Mouse (Mus musculus) right cerebral cortex, postnatal 10 days (tissue): ENCODE data around the gene Dynlrb1.

ENCODE experiments used
- DNase-seq, 2 experiments: peaks; one replicate each; pipeline ENCODE4 v3.0.0; 2021; ENCODE audit warnings: low spot score in 2 of 2

Dynlrb1 gene

DNA sequence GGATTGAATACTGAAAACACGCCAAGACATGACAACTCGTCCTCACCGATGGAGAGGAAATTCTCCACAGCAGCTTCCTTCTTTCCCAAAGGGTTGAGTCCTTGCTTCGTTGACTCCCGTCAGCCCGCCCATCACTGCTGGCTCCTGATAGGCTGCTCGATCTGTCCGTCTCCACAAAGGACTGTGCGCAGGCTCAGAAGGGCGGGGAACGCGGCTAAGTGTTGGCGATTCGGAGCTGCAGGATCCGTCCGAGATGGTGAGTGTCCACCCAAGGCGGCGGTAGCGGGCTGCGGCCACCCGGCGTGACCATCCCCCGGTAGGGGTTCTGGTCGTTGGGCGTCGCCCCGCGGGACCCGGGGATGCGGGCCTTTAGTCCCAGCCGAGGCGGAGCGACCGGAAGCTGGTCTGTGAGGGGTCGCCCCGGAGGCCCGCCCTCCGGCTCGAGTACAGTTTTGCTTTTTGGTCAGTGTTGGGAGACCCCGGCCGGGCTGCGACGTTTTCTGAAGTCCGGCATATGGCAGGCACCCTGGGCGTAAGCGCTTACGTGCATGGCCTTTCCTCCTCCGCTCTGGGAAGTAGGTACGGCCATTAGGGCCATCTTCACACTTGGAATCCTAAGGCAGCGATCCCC is at the start of gene Dynlrb1:
TSS of gene Dynlrb1 (plus strand) at position 172 of the 631 bp plus-strand sequence.
- peak; percentile 99 to 100 for DNase-seq

DNA sequence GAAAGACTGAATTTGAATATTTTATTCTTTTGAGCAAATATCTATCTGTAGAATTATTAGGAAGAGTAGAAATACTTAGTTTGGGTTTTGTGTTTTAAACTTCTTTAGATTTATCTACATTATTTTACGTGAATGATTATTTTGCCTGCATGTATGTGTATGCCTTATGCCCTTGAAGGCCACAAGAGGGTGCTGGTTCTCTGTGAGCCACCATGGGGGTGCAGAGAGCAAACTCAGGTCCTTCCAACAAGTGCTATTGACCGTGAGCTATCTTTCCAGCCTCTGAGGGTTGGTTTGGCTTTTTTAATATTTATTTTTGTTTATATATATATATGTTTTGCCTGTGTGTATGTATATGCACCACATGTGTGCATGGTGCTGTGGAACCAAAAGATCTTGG is 28.9 kb upstream of the Dynlrb1 start:
- DNase-seq: peak in 1 of 2 experiments; percentile 27

DNA sequence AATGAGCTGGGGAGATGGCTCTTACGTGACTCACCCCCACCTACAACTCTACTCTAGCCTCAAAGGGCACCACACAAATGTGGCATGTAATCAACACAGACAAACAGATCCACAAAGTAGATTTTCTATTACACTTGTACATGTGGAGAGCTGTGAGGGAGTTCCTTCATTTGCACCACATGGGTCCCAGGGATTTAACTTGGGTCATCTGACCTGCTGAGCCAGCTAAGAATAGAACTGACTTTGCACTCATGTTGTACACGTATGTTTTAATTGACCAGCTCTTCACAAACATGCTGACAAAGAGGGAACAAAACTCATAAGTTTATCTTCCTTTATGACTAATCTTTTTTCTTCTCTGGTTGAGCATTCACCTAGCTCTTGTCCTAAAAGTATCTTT is 13.2 kb upstream of the Dynlrb1 start:
- DNase-seq: no peak

DNA sequence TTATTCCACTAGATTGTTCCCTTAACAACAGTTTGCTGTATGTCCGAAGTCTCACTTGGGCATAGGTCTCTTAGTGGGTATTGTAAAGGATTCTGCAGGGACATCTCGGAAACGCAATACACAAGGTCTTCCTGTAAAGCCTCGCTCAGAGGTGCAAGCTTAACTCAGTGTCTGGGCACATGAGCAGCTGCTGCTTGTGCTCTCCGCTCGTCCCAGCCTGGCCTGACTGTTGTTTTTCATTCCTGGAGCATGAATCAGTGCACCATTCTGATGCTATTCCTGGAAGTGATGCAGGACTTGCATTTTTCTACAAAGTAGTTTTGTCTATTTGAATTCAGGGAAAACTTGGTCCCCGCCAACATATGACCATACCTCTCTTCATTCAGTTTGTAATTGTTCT is 11.6 kb upstream of the Dynlrb1 start:
- DNase-seq: no peak

DNA sequence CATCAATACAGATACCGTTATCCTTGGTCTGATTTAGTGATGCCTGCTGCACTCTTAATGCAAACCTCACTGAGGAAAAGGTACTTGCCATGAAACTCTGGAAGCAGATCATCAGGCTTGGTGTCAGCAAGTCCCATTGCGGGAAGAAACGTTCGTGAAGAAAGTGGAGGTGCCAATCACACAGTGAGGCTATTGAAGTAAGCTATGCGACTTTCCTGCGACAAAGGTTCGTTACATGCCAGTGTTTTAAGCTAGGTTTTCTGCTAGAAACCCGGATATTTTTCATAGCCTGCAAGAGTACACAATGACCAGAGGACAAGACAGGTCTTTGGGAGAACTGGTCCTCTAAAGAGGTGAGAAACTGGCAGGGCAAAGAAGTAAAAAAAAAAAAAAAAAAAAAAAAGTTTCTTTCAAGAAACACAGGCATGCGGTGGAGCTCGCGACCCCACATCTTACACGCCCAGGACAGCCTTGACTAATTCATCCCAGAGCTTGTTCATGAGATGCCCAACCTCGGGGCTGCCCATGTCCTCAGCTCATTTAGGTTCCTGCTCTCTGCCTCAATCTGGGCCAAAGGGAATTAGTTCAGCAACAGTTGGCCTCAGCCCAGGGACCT is 479 bp upstream of the Dynlrb1 start:
- no peak for DNase-seq

DNA sequence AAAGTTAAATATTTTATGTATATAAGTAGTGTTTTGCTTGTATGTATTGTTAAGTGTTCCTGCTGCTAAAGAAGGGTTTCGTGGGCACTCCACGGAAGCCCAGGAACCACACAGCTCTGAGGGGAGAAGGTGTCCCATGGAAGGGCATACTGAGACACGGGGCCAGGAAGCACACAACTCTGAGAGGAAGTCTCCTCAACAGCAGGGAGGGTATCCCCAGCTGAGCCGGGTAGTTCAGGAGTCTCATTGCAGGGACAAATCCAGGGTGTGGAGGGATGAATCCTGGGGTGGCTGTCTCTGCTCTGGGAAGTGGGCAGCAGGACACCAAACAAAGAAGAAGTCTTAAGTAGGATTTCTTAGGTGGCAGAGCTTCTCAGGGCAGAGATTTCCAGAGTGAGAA is 943 bp downstream of the Dynlrb1 start:
- DNase-seq: no peak

DNA sequence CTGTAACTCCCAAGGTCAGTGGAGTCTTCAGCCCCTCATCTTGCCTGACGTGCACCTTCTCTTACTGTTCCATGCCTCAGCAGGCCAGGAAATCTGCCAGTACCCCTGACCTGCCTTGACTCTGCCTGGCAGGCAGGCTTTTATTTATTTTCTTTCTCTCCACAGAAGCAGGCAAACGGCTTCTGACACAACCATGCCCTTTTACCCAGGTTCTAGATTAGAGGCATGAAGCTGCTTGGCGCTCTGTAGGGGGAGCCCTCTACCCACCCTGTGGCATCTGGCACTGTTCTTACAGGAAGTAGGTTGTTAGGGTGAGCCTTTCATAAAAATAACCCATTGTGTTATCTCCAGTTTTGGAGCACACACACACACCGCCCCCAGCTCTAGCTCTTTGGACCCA is 4.6 kb downstream of the Dynlrb1 start:
- DNase-seq: no peak

DNA sequence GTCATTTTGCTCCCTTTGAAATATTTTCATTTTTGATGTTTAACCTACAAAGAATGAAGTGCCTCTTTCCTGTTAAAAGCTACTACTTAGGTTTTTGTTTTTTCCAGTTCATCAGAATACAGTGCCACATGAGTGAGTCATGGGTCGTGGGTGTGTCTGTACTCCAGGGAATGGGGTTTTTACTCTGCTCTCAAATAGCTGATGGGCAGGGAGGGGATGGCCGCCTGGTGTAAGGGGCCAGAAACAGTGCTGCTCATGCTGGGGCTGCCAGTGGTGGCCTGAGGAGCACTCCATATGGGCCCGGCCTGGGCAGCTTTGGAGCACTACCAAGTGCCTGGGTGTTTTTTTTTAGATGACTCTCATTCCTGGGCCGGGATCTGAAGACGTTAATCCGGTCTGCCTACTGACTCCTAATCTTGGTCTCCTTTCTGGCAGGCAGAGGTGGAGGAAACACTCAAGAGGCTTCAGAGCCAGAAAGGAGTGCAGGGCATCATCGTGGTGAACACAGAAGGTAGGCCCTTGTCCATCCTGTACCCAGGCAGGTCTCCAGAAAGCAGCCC is 6.0 kb downstream of the Dynlrb1 start:
- DNase-seq: no peak

DNA sequence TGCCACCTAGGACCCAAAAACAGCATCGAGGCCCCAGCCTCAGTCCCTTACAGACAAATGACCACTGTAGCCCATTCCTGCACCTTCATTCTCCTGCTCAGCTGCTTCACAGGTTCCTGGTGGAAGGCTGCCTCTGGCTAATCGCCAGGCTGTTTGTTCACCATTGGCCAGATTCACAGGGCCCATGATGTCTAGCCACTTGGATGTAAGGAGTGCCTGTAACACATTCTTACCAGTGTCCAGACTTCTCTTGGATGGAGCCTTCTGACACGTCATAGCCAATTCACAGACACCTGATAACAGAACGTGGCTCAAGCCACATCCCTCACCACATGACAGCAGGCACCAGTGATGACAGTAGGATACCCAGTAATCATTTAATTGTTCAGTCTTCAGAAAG is 9.9 kb downstream of the Dynlrb1 start:
- DNase-seq: no peak

DNA sequence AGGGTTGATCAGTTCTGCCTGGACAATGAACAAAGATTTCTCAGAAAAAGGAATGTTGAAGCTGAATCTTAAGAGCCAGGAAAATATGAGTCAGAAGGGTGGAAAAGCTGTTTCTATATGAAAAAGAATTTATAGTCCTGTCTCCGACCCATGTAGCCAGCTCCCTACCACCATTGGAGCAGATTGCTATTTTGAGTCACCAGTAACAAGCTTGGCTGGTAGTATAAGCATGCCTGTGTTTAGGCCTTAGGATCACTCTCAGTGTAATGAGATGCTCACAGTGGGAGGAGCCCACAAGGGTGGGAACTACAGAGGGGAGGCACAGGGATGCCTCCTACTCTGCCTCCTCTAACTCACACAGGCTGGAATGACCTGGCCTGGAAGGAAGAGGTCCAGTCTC is 11.9 kb downstream of the Dynlrb1 start:
- DNase-seq: no peak

DNA sequence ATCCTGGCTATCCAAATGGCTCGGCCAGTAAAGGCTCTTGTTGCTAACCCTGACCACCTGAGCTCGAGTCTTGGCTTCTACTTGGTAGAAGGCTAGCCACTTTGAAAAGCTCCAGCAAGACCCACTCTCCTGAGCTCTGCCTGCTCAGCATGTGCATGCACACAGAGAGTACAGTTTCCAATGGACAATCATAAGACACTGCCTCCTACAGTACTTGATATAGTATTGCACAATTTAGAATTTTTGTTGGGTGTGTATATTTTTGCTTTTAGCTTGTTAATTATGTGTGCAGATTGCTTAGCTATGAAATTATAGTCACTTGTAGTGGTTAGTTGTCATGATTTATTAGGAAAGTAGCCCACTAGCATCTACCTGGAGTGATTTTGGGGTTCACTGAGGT is 12.4 kb downstream of the Dynlrb1 start:
- no peak for DNase-seq

DNA sequence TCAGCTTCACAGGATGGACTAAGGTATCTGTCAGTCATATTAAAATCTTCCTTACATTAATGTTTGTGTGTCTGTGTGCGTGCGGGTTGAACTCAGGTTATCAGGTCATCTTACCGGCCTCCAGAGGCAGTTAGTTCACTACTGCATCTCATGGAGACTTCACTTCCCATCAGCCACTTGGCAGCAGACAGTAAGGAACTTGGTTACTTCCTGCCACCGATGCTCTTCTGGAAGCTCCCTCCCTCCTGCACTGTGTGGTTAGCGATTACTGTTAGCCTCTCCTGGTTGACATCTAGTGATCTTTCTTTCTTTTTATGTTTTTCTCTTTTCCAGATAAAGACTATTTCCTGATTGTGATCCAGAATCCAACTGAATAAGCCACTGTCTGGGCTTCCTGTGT is 13.3 kb downstream of the Dynlrb1 start:
- DNase-seq: no peak

DNA sequence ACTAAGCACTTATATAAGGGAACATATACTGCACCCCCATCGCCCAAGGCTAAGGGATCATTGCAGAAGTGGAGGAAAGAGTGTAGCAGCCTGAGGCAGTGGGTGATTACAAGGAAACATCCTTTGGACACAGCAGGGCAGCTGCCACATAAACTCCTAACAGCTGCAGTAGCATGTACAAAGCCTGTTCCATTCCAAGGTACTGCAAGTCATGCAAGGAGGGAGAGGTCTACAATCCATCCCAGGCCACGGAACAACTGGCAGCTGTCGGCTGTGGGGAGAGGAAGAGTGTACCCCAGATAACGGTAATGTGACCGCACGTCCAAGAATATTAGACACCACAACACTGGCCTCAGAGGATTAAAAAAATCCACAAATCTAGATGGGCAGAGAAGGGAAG is 29.2 kb downstream of the Dynlrb1 start:
- no peak for DNase-seq

DNA sequence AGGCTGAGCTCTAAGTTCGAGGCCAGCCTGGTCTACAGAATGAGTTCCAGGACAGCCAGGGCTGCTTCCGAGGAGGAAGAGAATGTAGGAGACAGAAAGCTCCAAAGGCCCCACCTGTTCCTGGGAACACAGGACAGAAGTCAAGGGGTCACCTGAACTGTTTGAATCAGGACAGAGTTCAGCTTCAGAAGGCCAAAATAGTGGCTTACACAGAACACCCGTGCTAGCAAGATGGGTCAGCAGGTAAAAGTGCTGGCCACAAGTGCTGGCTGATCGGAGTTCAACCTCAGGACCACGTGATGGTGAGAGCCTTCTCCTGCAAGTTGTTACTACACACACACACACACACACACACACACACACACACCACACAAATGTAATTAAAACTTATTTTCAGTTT is 30.6 kb downstream of the Dynlrb1 start:
- DNase-seq: no peak

DNA sequence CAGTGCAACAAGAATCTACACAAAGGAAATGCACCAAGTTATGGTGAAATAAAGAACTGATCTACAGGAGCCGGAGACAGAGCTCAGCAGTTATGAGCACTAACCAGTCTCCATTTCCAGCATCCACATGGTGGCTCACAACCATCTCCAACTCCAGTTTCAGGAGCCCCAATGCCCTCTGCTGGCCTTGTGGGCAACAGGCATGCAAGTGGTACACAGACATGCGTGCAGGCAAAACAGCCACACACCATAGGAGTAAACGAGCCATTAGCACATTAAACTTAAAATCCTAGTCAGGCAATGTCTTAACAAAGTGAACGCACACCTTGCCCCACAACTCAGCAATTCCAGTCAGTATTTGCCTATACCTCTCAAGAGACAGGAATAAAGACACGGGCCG is 35.6 kb downstream of the Dynlrb1 start:
- no peak for DNase-seq

DNA sequence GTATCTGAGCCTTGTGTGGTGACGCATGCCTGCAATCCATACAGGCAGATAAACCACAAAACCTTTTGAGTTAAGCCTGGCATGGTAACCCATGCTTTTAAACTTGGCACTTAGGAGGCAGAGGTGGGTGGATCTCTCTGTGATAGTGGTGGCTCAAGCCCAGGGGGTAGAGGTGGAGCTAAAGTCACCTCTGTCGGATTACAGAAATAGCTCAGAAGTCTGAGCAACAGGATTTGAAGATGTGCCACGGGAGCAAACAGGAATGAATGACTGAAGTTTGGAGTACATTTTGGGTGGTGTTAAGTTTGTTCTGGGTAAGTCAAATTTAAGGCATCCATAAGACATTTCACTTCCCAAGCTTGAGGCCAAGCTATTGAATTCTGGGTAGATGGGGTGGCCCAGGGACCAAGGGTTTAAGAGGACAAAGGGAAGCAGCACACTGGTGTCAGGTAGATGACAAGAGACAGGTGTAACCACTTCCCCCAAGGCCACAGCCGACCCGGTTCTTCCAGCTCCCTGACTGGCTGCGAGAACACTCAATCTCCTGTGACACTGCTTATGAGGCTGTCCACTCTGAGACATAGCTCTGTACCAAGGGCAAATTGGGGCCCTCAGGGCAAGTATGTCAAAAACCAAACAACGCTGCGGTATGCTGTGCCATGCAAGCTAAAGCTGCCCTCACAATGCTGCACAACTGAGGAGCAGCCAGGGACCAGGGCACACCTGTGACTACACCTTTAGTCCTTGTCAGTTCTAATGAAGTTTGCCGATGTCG is 36.2 kb downstream of the Dynlrb1 start:
- DNase-seq: no peak

DNA sequence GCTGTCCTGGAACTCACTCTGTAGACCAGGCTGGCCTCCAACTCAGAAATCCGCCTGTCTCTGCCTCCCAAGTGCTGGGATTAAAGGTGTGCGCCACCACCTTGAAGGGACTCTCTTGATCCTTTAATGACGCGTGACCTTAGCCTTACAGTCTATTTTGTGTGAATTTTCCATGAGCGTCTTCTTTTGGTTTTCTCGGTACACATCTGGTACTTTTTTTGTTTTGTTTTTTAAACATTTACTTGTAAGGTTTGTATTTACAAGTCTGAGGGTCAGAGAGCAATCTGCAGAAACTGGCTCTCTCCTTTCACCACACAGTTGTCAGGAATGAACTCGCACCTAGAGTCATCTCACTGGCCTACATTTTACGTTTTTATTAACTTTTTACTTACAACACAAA is 37.3 kb downstream of the Dynlrb1 start:
- no peak for DNase-seq

DNA sequence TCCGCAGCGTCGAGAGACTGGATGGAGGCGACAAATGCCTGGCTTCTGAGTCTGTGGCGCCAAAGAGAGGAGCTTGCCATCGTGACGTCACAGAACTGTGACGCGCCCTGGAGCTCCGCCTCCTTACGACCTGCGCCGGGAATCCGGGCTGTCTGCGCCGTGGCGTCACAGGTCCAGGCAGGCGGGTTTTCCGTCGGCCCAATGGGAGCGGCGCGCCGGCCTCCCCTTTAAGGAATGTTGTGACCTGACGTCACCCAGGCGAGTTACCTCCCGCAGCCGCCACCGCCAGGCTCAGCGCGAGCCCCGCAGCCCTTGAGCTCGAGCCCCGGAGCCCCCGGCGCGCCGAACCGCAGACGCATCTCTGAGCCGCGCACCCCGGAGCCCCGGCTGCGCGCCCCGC is 39.9 kb downstream of the Dynlrb1 start, which contains the start of gene Map1lc3a:
TSS of gene Map1lc3a (plus strand) at position 103 of the 400 bp plus-strand sequence.
- DNase-seq: peak; percentile 99

DNA sequence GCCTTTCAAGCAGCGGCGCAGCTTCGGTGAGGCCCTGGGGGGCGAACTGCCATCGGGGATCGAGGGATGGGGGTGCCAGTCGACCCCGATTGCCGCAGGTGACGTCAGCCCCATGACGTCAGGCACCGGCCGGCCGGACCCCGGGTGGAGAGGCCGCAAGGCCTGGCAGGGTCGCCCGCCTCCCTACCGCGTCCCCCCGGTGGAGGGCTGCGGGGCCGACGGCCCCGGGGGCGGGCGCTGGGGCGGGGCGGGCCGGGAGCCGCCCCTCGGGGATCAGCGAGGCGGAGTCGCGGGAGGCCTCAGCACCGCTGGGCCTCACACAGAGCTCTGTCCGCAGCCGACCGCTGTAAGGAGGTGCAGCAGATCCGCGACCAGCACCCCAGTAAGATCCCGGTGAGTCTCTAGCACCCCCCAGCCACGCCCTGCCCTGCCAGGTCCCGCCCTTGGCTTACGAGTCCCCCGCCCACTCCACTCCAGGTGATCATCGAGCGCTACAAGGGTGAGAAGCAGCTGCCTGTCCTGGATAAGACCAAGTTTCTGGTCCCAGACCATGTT is 40.4 kb downstream of the Dynlrb1 start:
- peak; percentile 69 to 76 for DNase-seq

DNA sequence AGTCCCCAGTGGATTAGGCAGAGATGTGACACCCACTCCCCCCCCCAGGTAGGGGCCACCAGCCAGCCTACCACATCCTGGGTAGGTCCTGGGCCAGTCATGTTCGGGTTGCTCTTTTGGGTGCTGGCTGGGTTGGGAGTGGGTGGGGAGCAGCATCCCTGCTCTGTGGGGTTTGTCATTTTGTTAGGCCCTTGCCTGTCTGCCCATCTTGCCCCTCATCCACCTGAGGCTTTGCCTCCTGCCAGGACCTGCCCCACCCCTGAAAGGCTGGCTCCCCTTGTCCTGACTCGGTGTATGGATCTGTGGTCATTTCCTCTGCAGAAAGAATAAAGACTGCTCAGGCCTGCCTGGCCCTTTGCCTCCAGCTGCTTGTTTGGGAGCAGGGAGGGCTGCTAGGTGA is 41.4 kb downstream of the Dynlrb1 start:
- peak; percentile 24 to 37 for DNase-seq

DNA sequence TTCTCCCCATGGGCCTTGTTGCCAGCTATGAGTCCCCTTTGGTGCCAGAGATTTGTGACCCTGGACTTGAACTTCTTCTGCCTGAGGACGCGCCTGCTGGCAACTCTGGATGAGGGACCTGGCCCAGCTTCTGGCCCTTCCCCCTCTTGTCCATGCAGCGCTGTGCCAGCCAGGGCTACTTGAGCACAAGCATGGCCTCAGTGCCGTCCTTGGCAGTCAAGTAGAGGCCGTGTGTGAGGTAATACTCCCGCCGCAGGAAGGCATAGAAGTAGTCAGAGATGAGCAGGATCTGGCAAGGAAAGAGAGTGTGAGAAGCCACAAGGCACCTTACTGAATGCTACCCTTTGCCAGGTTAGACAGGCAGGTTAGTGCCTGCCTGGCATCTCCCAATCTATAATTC is 42.0 kb downstream of the Dynlrb1 start:
- peak; percentile 38 to 53 for DNase-seq

DNA sequence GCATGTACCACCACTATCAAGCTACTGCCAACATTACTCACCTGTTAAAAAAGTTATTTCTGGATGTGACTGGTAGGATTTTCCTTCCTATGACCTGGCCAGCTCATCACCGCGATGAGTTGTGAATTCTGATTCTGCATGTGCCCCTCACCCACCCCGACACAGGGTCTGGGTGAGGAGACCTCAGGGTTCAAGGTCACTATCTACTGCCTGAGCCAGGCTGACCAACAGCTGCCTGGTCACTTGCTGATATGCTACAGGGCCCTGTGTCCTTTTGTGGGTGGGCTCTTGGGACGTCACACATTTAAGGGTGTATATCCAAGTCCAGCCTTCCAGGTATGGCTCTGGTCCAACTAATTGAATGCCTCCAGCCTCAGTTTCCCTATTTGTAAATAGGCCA is 42.8 kb downstream of the Dynlrb1 start:
- peak in 1 of 2 experiments; percentile 40 for DNase-seq
